Mouse (Mus musculus) midbrain, embryonic 14.5 days (tissue): ENCODE measurements at regions not wholly inside any gene's neighbourhood (a gene's known extent, or its start where the extent isn't known, plus 50 kb on each side); places are given as distances from the start of the nearest gene placed in this dataset.
A peak's percentile ranks its signal among the peaks of the same experiment; 100 is the strongest.
"Not testable (repeated sequence)": the region's sequence is repeated elsewhere in the genome, so short reads cannot be mapped to it uniquely, and the experiment has no call there.

Experiments
- ATAC-seq: fragments of 200-750 bp; cut with Nextera tagmentation; 2 replicates; pipeline ENCODE4 v1.8.0; 2017; ENCODE audit warnings: moderate number of reproducible peaks, moderate library complexity; ENCODE audit not compliant: low FRiP score, low TSS enrichment
- DNase-seq: peaks from one replicate; pipeline ENCODE4 v3.0.0-alpha.2; 2015
- H3K27ac ChIP-seq: fragments of 300-500 bp; sonication (generic); replicated peaks from 2 replicates; pipeline ENCODE4 v1.5.1; 2014; ENCODE audit warnings: mild to moderate bottlenecking, low read depth, low read length, moderate library complexity
- H3K27me3 ChIP-seq: fragments of 300-500 bp; sonication (generic); 2 replicates; pipeline ENCODE4 v1.6.1; 2014; ENCODE audit warnings: low read length, control low read depth, mixed read lengths; ENCODE audit not compliant: control insufficient read depth, insufficient read depth
- H3K36me3 ChIP-seq: fragments of 300-500 bp; sonication (generic); 2 replicates; pipeline ENCODE4 v1.6.1; 2014; ENCODE audit warnings: low read length, control low read depth; ENCODE audit not compliant: control insufficient read depth, insufficient read depth
- H3K4me1 ChIP-seq: fragments of 300-500 bp; sonication (generic); 2 replicates; pipeline ENCODE4 v1.6.1; 2014; ENCODE audit warnings: mild to moderate bottlenecking, antibody characterized with exemption, low read length, control low read depth; ENCODE audit not compliant: control insufficient read depth, insufficient read depth
- H3K4me2 ChIP-seq: fragments of 300-500 bp; sonication (generic); 2 replicates; pipeline ENCODE4 v1.6.1; 2014; ENCODE audit warnings: mild to moderate bottlenecking, low read length, moderate library complexity
- H3K4me3 ChIP-seq: fragments of 300-500 bp; sonication (generic); replicated peaks from 2 replicates; pipeline ENCODE4 v1.5.1; 2014; ENCODE audit warnings: low read depth, low read length
- H3K9ac ChIP-seq: fragments of 300-500 bp; sonication (generic); replicated peaks from 2 replicates; pipeline ENCODE4 v1.6.1; 2014; ENCODE audit warnings: mild to moderate bottlenecking, low read length, moderate library complexity
- H3K9me3 ChIP-seq: fragments of 300-500 bp; sonication (generic); 2 replicates; pipeline ENCODE4 v1.6.1; 2016; ENCODE audit warnings: low read length, control low read depth, mixed read lengths; ENCODE audit not compliant: control insufficient read depth
- WGBS: fragments of 180-500 bp; shearing (Covaris S2); extraction: QIAGEN DNeasy Blood & Tissue Kit; methylation state at CpG from one replicate; pipeline ENCODE4 v1.1.7; 2014; 5-methylcytosine and 5-hydroxymethylcytosine counted together

DNA sequence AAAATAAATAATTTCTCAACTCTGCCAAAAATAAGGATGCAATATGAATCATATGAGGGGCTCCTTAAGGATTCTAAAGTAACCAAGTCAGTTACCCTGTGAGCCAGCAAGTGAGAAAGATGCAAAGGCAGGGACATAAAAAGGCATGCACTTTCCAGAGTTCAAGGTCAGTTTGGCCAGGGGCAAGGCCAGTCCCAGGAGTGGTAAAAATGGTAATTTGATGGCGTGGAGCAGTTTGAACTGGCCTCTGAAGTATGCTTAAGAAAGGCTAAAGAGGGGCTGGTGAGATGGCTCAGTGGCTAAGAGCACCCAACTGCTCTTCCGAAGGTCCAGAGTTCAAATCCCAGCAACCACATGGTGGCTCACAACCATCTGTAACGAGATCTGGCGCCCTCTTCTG lies 68.8 kb downstream of the BC005561 start:
- not testable (repeated sequence) for H3K4me3 ChIP-seq, H3K4me2 ChIP-seq, H3K9ac ChIP-seq, H3K4me1 ChIP-seq, H3K27ac ChIP-seq, H3K27me3 ChIP-seq, H3K36me3 ChIP-seq, DNase-seq, ATAC-seq
- peaks cover 23% of the 10 kb centered on the region for H3K9me3 ChIP-seq
- WGBS: 94% methylated on average over 4 of the region's 4 CpGs

DNA sequence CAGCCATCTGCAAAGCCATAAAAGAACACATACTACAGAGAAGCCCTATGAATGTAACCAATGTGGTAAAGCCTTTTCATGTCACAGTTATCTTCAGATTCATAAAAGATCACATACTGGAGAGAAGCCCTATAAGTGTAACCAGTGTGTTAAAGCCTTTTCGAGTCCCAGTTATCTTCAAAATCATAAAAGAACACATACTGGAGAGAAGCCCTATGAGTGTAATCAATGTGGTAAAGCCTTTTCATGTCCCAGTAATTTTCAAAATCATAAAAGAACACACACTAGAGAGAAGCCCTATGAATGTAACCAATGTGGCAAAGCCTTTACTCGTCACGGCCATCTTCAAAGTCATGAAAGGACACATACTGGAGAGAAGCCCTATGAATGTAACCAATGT lies 74.2 kb downstream of the BC005561 start:
- not testable (repeated sequence) for ATAC-seq, H3K27me3 ChIP-seq, H3K4me1 ChIP-seq, H3K4me2 ChIP-seq, H3K9ac ChIP-seq, H3K4me3 ChIP-seq, H3K27ac ChIP-seq
- WGBS: over 99% methylated on average over 3 of the region's 3 CpGs
- H3K9me3 ChIP-seq: peaks cover 56% of the 10 kb centered on the region
- peaks cover 40% of the 10 kb centered on the region for H3K36me3 ChIP-seq
- DNase-seq: peak; percentile 40

DNA sequence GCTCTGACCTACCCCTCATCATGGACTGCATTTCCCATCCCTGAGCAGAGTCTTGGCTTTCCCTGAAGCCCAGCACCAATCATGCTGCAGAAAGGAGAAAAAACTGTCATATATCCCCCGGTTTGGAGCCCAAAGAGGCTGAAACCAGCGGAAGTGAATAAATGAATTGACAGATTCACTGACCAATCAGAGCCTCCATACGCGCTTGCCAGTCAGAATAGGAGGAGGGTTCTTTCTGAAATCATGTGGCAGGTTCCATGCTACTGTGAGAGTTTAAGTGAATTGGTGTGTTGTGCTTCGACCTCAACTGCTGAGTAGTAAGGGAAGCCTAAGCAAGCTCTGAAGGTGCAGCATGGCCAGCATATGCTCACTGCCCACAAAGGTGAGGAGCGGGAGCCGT lies 101.0 kb downstream of the BC005561 start:
- Histone ChIP-seq H3K27ac (no peak overlapping the region), H3K36me3 (no peaks in the 10 kb centered on the region), H3K4me2 (no peak overlapping the region), H3K4me3 (no peak overlapping the region), H3K27me3 (no peaks in the 10 kb centered on the region), H3K9ac (no peak overlapping the region), H3K4me1 (no peaks in the 10 kb centered on the region), H3K9me3 (peaks cover 31% of the 10 kb centered on the region)
- DNase-seq (no peak), ATAC-seq (no peak)
- WGBS: 78% methylated on average over 7 of the region's 7 CpGs
